25 mouse cellular contexts compared by ENCODE assay signal in the genomic region with DNA sequence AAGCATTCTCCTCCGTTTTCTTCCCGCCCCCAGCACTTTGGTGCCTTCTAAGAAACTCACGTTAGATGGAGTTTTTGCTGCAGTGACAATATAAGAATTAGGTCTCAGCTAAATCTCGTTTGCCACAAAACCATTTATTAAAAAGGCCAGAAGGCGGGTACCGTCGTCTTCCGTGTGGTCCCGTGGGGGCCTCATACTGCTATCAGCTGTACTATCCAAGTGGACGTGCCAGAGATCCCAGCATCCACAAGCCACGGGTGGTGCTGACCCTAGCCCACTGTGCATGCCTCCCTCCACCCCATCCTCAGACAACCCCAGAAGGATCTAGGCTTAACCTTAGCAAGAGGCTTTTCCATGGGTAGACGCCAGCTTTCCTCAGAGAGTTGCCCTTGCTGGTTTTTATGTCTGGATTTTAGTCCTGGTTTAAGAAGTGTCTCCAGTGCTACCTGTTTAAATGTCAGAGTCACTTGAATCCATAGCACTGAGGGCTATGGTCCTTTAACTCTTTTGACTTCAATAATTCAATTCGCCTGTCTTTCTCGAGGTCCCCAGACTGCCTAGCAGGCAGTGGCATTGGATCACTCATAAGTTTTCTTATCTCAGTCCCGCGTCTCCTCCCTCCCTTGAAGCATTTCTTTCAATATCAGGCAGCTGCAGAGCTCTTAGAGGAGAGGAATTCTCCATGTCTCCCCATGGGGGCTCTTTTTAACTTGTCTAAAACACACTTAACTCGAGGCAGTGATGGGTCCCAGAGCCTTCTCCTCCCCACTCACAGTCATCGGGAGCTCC. TPM values are rescaled to one million over a fixed set of nuclear protein-coding genes. Genes with fewer than 3 reads are reported as not detected.
DNase-seq lines count a peak whose midpoint lies in the region; ATAC-seq lines count a peak whose summit lies in the region.
"Had no signal": no experiment of that assay in that cellular context is flagged by ENCODE, and none has a peak within 500 bp of the region (broad histone marks: within the 10 kb centered on the region; RNA-seq: fewer than 3 reads in every experiment).

No protein-coding gene starts in this region.

- no peak for DNase-seq in forebrain, embryonic 10.5 days (ENCODE audit: extremely low spot score, low spot score)
- DNase-seq in forebrain, embryonic 11.5 days (ENCODE audit: low spot score) = no peak
- DNase-seq in midbrain, embryonic 11.5 days (ENCODE audit: low spot score, missing footprints) = peak; percentile 71
- DNase-seq in urinary bladder, postnatal 25 days (ENCODE audit: low spot score) = no peak
- no peak for DNase-seq in left cerebral cortex, postnatal 25 days (ENCODE audit: low spot score in 2 of 2)
- DNase-seq: adrenal gland, postnatal 14 days; cerebellum, adult 18-20 months; cerebellum, postnatal 10 days; gastrocnemius, postnatal 36 days; heart, adult 18-20 months; heart, postnatal 14 days had no signal

- 86% methylated on average over 18 of the region's 18 CpGs for WGBS in forebrain, embryonic 10.5 days
- 87% methylated on average over 18 of the region's 18 CpGs for WGBS in forebrain, embryonic 11.5 days
- WGBS in midbrain, embryonic 11.5 days = 86% methylated on average over 18 of the region's 18 CpGs
- 77% methylated on average over 18 of the region's 18 CpGs for WGBS in midbrain, embryonic 13.5 days
- 52% methylated on average over 18 of the region's 18 CpGs for whole genome bisulfite sequencing in limb, embryonic 13.5 days

- no peak for ATAC-seq in forebrain, embryonic 11.5 days (replicated peaks; ENCODE audit: low FRiP score)
- ATAC-seq in midbrain, embryonic 11.5 days (ENCODE audit: low FRiP score) = no peak
- no peak for ATAC-seq in midbrain, embryonic 13.5 days
- no peak for ATAC-seq in limb, embryonic 13.5 days (ENCODE audit: low FRiP score, low read depth)
- peak; percentile 57 for ATAC-seq in megakaryocyte-erythroid progenitor cell, adult 5-6 weeks (replicated peaks; ENCODE audit: low FRiP score, low TSS enrichment, poor library complexity, severe bottlenecking)
- ATAC-seq: forebrain, embryonic 15.5 days had no signal

- H3K4me2 ChIP-seq in forebrain, embryonic 11.5 days (ENCODE audit: low read depth, low read length, severe bottlenecking) = no peak overlapping the region
- no peak overlapping the region for H3K4me2 ChIP-seq in midbrain, embryonic 11.5 days
- no peak overlapping the region for H3K4me2 ChIP-seq in midbrain, embryonic 13.5 days (replicated peaks)
- H3K4me2 ChIP-seq in limb, embryonic 13.5 days (replicated peaks) = peak overlapping the region; percentile 60
- H3K4me2 ChIP-seq: forebrain, embryonic 15.5 days; hindbrain, embryonic 13.5 days had no signal

- peaks cover 26% of the 10 kb centered on the region for H3K4me1 ChIP-seq in forebrain, embryonic 10.5 days
- H3K4me1 ChIP-seq in forebrain, embryonic 11.5 days (replicated peaks; ENCODE audit: control insufficient read depth, insufficient read depth, low read length) = no peaks in the 10 kb centered on the region
- H3K4me1 ChIP-seq in midbrain, embryonic 11.5 days (ENCODE audit: control insufficient read depth, insufficient read depth, low read length) = no peaks in the 10 kb centered on the region
- H3K4me1 ChIP-seq in midbrain, embryonic 13.5 days (replicated peaks) = peaks cover 24% of the 10 kb centered on the region
- H3K4me1 ChIP-seq in limb, embryonic 13.5 days = peaks cover 64% of the 10 kb centered on the region

- H3K27me3 ChIP-seq in forebrain, embryonic 10.5 days (ENCODE audit: poor library complexity, severe bottlenecking) = no peaks in the 10 kb centered on the region
- no peaks in the 10 kb centered on the region for H3K27me3 ChIP-seq in forebrain, embryonic 11.5 days (ENCODE audit: control insufficient read depth, insufficient read depth, low read length)
- no peaks in the 10 kb centered on the region for H3K27me3 ChIP-seq in midbrain, embryonic 11.5 days (ENCODE audit: control insufficient read depth, insufficient read depth, low read length)
- no peaks in the 10 kb centered on the region for H3K27me3 ChIP-seq in midbrain, embryonic 13.5 days
- H3K27me3 ChIP-seq in limb, embryonic 13.5 days = peaks cover 55% of the 10 kb centered on the region
- H3K27me3 ChIP-seq: forebrain, embryonic 15.5 days; hindbrain, embryonic 13.5 days had no signal

- no peaks in the 10 kb centered on the region for H3K36me3 ChIP-seq in forebrain, embryonic 10.5 days (replicated peaks)
- H3K36me3 ChIP-seq in forebrain, embryonic 11.5 days (ENCODE audit: control insufficient read depth, insufficient read depth, low read length) = no peaks in the 10 kb centered on the region
- H3K36me3 ChIP-seq in midbrain, embryonic 11.5 days (ENCODE audit: control insufficient read depth, insufficient read depth, low read length) = no peaks in the 10 kb centered on the region
- no peaks in the 10 kb centered on the region for H3K36me3 ChIP-seq in midbrain, embryonic 13.5 days
- no peaks in the 10 kb centered on the region for H3K36me3 ChIP-seq in limb, embryonic 13.5 days
- H3K36me3 ChIP-seq: embryonic facial prominence, embryonic 10.5 days; forebrain, embryonic 15.5 days; heart, embryonic 10.5 days; hindbrain, embryonic 13.5 days had no signal

- no peak overlapping the region for H3K9ac ChIP-seq in forebrain, embryonic 11.5 days (ENCODE audit: low read length)
- no peak overlapping the region for H3K9ac ChIP-seq in midbrain, embryonic 11.5 days (ENCODE audit: low read length)
- no peak overlapping the region for H3K9ac ChIP-seq in midbrain, embryonic 13.5 days (replicated peaks)
- H3K9ac ChIP-seq in limb, embryonic 13.5 days = no peak overlapping the region
- H3K9ac ChIP-seq: forebrain, embryonic 15.5 days; hindbrain, embryonic 13.5 days had no signal

- intact Hi-C loops in left cerebral cortex, postnatal 25 days (cut with DNase I) = no loop called here

- H3K27ac ChIP-seq in forebrain, embryonic 10.5 days = peak overlapping the region; percentile 25; the same call in 1 of the 2 replicates
- no peak overlapping the region for H3K27ac ChIP-seq in forebrain, embryonic 11.5 days (ENCODE audit: low read depth, low read length)
- no peak overlapping the region for H3K27ac ChIP-seq in midbrain, embryonic 11.5 days (ENCODE audit: low read depth, low read length)
- no peak overlapping the region for H3K27ac ChIP-seq in midbrain, embryonic 13.5 days
- no peak overlapping the region for H3K27ac ChIP-seq in limb, embryonic 13.5 days
- H3K27ac ChIP-seq: embryonic facial prominence, embryonic 10.5 days; forebrain, embryonic 15.5 days; heart, embryonic 10.5 days; hindbrain, embryonic 13.5 days had no signal

- no peak overlapping the region for H3K4me3 ChIP-seq in forebrain, embryonic 10.5 days
- no peak overlapping the region for H3K4me3 ChIP-seq in forebrain, embryonic 11.5 days (ENCODE audit: low read depth, low read length)
- H3K4me3 ChIP-seq in midbrain, embryonic 11.5 days (ENCODE audit: low read depth, low read length) = no peak overlapping the region
- H3K4me3 ChIP-seq in midbrain, embryonic 13.5 days (replicated peaks) = no peak overlapping the region
- H3K4me3 ChIP-seq in limb, embryonic 13.5 days = peak overlapping the region; percentile 32
- H3K4me3 ChIP-seq: embryonic facial prominence, embryonic 10.5 days; forebrain, embryonic 15.5 days; heart, embryonic 10.5 days; hindbrain, embryonic 13.5 days had no signal

- no peaks in the 10 kb centered on the region for H3K9me3 ChIP-seq in forebrain, embryonic 10.5 days
- no peaks in the 10 kb centered on the region for H3K9me3 ChIP-seq in forebrain, embryonic 11.5 days (ENCODE audit: control insufficient read depth, low read length)
- H3K9me3 ChIP-seq in midbrain, embryonic 11.5 days (ENCODE audit: control insufficient read depth, low read length) = no peaks in the 10 kb centered on the region
- H3K9me3 ChIP-seq in midbrain, embryonic 13.5 days = no peaks in the 10 kb centered on the region
- H3K9me3 ChIP-seq in limb, embryonic 13.5 days = no peaks in the 10 kb centered on the region
- H3K9me3 ChIP-seq: embryonic facial prominence, embryonic 10.5 days; forebrain, embryonic 15.5 days; heart, embryonic 10.5 days; hindbrain, embryonic 13.5 days had no signal

RNA-seq across cellular contexts. Expression of gene Gm45213, which starts 3.2 kb away (rescaled TPM):
- polyA plus RNA-seq in forebrain, embryonic 10.5 days (2016; fragmentation: Nextera tagmentation; extraction: Ambion mirVana) = not detected in 2 replicates
- not detected in 2 replicates for polyA plus RNA-seq in forebrain, embryonic 11.5 days (2014; fragmentation: Nextera tagmentation; extraction: Ambion mirVana)
- polyA plus RNA-seq in midbrain, embryonic 11.5 days (2014; fragmentation: Nextera tagmentation; extraction: Ambion mirVana) = not detected in 2 replicates
- polyA plus RNA-seq in midbrain, embryonic 13.5 days (2015; fragmentation: Nextera tagmentation; extraction: Ambion mirVana) = not detected in 2 replicates
- not detected in 2 replicates for polyA plus RNA-seq in limb, embryonic 13.5 days (2015; fragmentation: Nextera tagmentation; extraction: Ambion mirVana)
- not detected in 2 replicates for total RNA-seq in megakaryocyte-erythroid progenitor cell, adult 5-6 weeks (2014; fragmentation: Nextera tagmentation)
- total RNA-seq in megakaryocyte-erythroid progenitor cell, adult 5-6 weeks (2017) = not detected in 2 replicates
- total RNA-seq in left cerebral cortex, postnatal 25 days (2021) = not detected
- total RNA-seq: adrenal gland, adult 18-20 months; adrenal gland, postnatal 14 days; gastrocnemius, adult 8-10 months; gastrocnemius, postnatal 36 days; heart, adult 18-20 months; heart, postnatal 14 days; hematopoietic stem cell, adult 5-6 weeks; MEL had no signal
- polyA plus RNA-seq: C2C12; embryonic facial prominence, embryonic 10.5 days; embryonic facial prominence, embryonic 14.5 days; forebrain, embryonic 15.5 days; heart, embryonic 10.5 days; heart, embryonic 14.5 days; hindbrain, embryonic 13.5 days had no signal

RNA-seq across cellular contexts. Expression of gene Snrpa1, which starts 18.6 kb away (rescaled TPM):
- 292 and 294 TPM in 2 replicates for polyA plus RNA-seq in forebrain, embryonic 10.5 days (2016; fragmentation: Nextera tagmentation; extraction: Ambion mirVana)
- polyA plus RNA-seq in forebrain, embryonic 11.5 days (2014; fragmentation: Nextera tagmentation; extraction: Ambion mirVana) = 229 and 250 TPM in 2 replicates
- 230 and 247 TPM in 2 replicates for polyA plus RNA-seq in midbrain, embryonic 11.5 days (2014; fragmentation: Nextera tagmentation; extraction: Ambion mirVana)
- 159 and 165 TPM in 2 replicates for polyA plus RNA-seq in midbrain, embryonic 13.5 days (2015; fragmentation: Nextera tagmentation; extraction: Ambion mirVana)
- 186 and 192 TPM in 2 replicates for polyA plus RNA-seq in limb, embryonic 13.5 days (2015; fragmentation: Nextera tagmentation; extraction: Ambion mirVana)
- 141 and 167 TPM in 2 replicates for total RNA-seq in megakaryocyte-erythroid progenitor cell, adult 5-6 weeks (2014; fragmentation: Nextera tagmentation)
- total RNA-seq in megakaryocyte-erythroid progenitor cell, adult 5-6 weeks (2017) = 151 and 194 TPM in 2 replicates
- 10 to 100 TPM; 29.8 to 33.1 TPM for total RNA-seq in left cerebral cortex, postnatal 25 days (2021)

RNA-seq across cellular contexts. Expression of gene Selenos, which starts 39.2 kb away (rescaled TPM):
- polyA plus RNA-seq in forebrain, embryonic 10.5 days (2016; fragmentation: Nextera tagmentation; extraction: Ambion mirVana) = 81.4 and 84.2 TPM in 2 replicates
- 62.8 and 64.2 TPM in 2 replicates for polyA plus RNA-seq in forebrain, embryonic 11.5 days (2014; fragmentation: Nextera tagmentation; extraction: Ambion mirVana)
- 85.7 and 85.9 TPM in 2 replicates for polyA plus RNA-seq in midbrain, embryonic 11.5 days (2014; fragmentation: Nextera tagmentation; extraction: Ambion mirVana)
- 79.1 and 82.7 TPM in 2 replicates for polyA plus RNA-seq in midbrain, embryonic 13.5 days (2015; fragmentation: Nextera tagmentation; extraction: Ambion mirVana)
- 121 and 128 TPM in 2 replicates for polyA plus RNA-seq in limb, embryonic 13.5 days (2015; fragmentation: Nextera tagmentation; extraction: Ambion mirVana)
- 38.0 and 42.2 TPM in 2 replicates for total RNA-seq in megakaryocyte-erythroid progenitor cell, adult 5-6 weeks (2014; fragmentation: Nextera tagmentation)
- 44.9 and 47.5 TPM in 2 replicates for total RNA-seq in megakaryocyte-erythroid progenitor cell, adult 5-6 weeks (2017)
- total RNA-seq in left cerebral cortex, postnatal 25 days (2021) = 10 to 100 TPM; 47.4 to 59.4 TPM
